Mouse (Mus musculus) hindbrain, embryonic 16.5 days (tissue): ENCODE data around the gene Zfpl1. TPM values are rescaled to one million over a fixed set of nuclear protein-coding genes. Genes with fewer than 3 reads are reported as not detected.
"Not testable (repeated sequence)": the region's sequence is repeated elsewhere in the genome, so short reads cannot be mapped to it uniquely, and the experiment has no call there.

ENCODE experiments used
- ATAC-seq: fragments of 200-750 bp; cut with Nextera tagmentation; 2 replicates; pipeline ENCODE4 v1.8.0; 2017; ENCODE audit warnings: moderate TSS enrichment, moderate library complexity
- H3K27ac ChIP-seq: fragments of 300-500 bp; sonication (generic); 2 replicates; pipeline ENCODE4 v1.5.1; 2014; ENCODE audit warnings: low read depth, mild to moderate bottlenecking, control low read depth, low read length, moderate library complexity
- H3K27me3 ChIP-seq: fragments of 300-500 bp; sonication (generic); replicated peaks from 2 replicates; pipeline ENCODE4 v1.6.1; 2014; ENCODE audit warnings: low read length; ENCODE audit not compliant: control insufficient read depth, insufficient read depth
- H3K36me3 ChIP-seq: fragments of 300-500 bp; sonication (generic); 2 replicates; pipeline ENCODE4 v1.6.1; 2014; ENCODE audit warnings: mild to moderate bottlenecking, low read length, moderate library complexity, mixed read lengths; ENCODE audit not compliant: control insufficient read depth, insufficient read depth
- H3K4me1 ChIP-seq: fragments of 300-500 bp; sonication (generic); 2 replicates; pipeline ENCODE4 v1.6.1; 2014; ENCODE audit warnings: low read depth, low read length; ENCODE audit not compliant: control insufficient read depth, insufficient read depth
- H3K4me2 ChIP-seq: fragments of 300-500 bp; sonication (generic); 2 replicates; pipeline ENCODE4 v1.6.1; 2014; ENCODE audit warnings: mild to moderate bottlenecking, low read length, control low read depth, moderate library complexity
- H3K4me3 ChIP-seq: fragments of 300-500 bp; sonication (generic); 2 replicates; pipeline ENCODE4 v1.5.1; 2014; ENCODE audit warnings: mild to moderate bottlenecking, low read length, control low read depth, moderate library complexity
- H3K9ac ChIP-seq: fragments of 300-500 bp; sonication (generic); 2 replicates; pipeline ENCODE4 v1.6.1; 2014; ENCODE audit warnings: low read depth, mild to moderate bottlenecking, control low read depth, low read length, moderate library complexity
- H3K9me3 ChIP-seq: fragments of 300-500 bp; sonication (generic); 2 replicates; pipeline ENCODE4 v1.6.1; 2014; ENCODE audit warnings: mild to moderate bottlenecking, low read length, moderate library complexity; ENCODE audit not compliant: control insufficient read depth
- WGBS: fragments of 180-500 bp; shearing (Covaris S2); extraction: QIAGEN DNeasy Blood & Tissue Kit; methylation state at CpG from one replicate; pipeline ENCODE4 v1.1.7; 2014; 5-methylcytosine and 5-hydroxymethylcytosine counted together
- polyA plus RNA-seq: library from polyadenylated mRNA; unstranded; fragments of >200 nt; fragmentation: Nextera tagmentation; extraction: Ambion mirVana; gene quantifications from 2 replicates; pipeline ENCODE4 v1.2.1, GENCODE M21; 2015

The Zfpl1 gene
- polyA plus RNA-seq, 1 experiment from 2014 or later = 74.8 TPM

DNA sequence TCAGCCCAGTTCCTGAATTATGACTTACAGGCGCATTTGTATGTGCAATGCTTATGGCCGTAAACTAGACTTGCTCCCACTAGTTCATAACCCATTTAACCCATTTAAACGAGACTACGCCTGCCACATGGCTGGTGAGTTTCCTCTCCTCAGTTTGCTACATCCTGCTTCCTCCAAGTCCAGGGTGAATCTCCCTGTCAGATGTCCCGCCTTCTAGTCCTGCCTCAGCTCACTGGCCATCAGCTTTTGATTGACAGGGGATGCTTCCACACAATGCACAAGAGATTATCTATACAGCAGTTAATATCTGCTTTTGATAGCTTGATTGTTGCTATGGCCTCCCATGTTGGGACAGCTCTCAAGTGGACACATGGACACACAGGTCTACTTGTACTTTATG, 30.5 kb downstream of the Zfpl1 start:
- Histone ChIP-seq H3K4me1 (peaks cover 17% of the 10 kb centered on the region), H3K9me3 (no peaks in the 10 kb centered on the region), H3K27me3 (no peaks in the 10 kb centered on the region), H3K4me2 (no peak overlapping the region), H3K27ac (no peak overlapping the region), H3K4me3 (no peak overlapping the region), H3K9ac (no peak overlapping the region), H3K36me3 (peaks cover 51% of the 10 kb centered on the region)
- ATAC-seq = no peak
- 94% methylated on average over 5 of the region's 5 CpGs for WGBS

DNA sequence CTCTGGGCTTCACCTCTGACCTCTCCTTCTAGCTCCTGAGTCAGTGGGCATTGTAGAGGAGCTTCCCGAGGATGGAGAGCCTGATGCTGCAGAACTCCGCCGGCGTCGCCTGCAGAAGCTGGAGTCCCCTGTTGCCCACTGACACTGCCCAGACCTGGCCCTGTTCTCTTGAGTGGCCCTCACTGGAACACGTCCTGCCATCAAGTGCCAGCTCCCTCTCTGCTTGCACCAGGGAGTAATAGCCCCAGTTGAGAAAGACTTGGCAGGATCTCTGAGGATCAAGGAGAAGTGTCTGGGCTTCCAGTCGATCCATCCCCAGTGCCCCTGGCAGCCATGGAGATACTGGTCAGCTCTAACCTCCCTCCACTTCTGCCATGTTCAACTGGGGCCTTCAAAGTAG, 32.2 kb downstream of the Zfpl1 start:
- Histone ChIP-seq H3K9ac (no peak overlapping the region), H3K4me1 (peaks cover 24% of the 10 kb centered on the region), H3K36me3 (peaks cover 59% of the 10 kb centered on the region), H3K9me3 (no peaks in the 10 kb centered on the region), H3K27me3 (no peaks in the 10 kb centered on the region), H3K4me2 (no peak overlapping the region), H3K27ac (no peak overlapping the region), H3K4me3 (no peak overlapping the region)
- WGBS = 86% methylated on average over 7 of the region's 7 CpGs
- no peak for ATAC-seq

DNA sequence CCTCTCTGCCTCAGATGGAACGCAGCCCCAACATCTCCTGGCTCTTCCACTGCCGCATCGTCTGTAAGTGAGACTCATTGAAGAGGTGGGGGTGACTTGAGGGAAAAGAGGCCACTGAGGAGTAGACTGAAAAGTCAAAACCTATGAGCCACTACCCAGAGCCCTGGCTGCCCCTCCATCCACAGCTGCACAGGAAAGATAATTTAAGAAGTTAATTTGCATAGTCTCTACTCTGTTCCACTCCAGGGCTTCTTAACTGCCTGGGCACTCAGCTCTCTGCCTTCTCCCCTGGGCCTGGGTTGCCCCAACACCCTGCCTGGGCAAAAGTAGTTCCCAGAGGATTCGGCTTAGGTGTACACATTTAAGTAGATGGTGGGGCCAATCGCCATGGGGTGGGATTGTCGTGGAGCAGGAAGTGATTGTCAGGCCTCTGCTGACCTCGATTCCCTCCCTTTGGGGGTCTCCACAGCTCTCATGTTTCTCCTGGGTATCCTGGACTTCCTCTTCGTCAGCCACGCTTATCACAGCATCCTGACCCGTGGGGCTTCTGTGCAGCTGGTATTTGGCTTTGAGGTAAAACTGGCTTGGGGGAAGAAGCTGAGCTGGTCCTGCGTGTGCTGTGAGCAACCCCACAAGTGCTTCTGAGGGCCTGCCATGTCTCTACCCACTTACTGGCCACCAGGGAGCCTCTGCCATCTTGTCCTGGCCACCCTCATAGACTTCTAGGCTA, 35.9 kb downstream of the Zfpl1 start:
- Histone ChIP-seq H3K27me3 (no peaks in the 10 kb centered on the region), H3K4me2 (no peak overlapping the region)

DNA sequence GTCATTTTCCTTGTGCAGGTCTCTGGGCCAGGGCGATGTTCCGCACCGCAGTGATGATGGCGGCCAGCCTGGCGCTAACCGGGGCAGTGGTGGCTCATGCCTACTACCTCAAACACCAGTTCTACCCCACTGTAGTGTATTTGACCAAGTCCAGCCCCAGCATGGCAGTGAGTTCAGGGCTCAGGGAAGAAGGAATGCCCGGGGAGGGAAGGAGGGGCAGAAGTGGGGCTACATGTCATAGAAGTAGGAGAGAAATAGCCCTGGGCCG, 36.9 kb downstream of the Zfpl1 start:
- Histone ChIP-seq H3K9ac (peak overlapping the region; percentile 91), H3K9me3 (no peaks in the 10 kb centered on the region), H3K27me3 (no peaks in the 10 kb centered on the region), H3K4me2 (peak overlapping the region; percentile 86), H3K4me3 (peak overlapping the region; percentile 90), H3K27ac (no peak overlapping the region), H3K4me1 (peaks cover 21% of the 10 kb centered on the region), H3K36me3 (peaks cover 39% of the 10 kb centered on the region)
- WGBS = 92% methylated on average over 8 of the region's 8 CpGs
- ATAC-seq = no peak

More for the DNA sequence above, 35.9 kb downstream of the Zfpl1 start:
- no peak for ATAC-seq
- H3K9ac ChIP-seq = no peak overlapping the region
- 87% methylated on average over 11 of the region's 11 CpGs for WGBS
- H3K4me1 ChIP-seq = peaks cover 21% of the 10 kb centered on the region
- H3K4me3 ChIP-seq = no peak overlapping the region
- no peak overlapping the region for H3K27ac ChIP-seq
- H3K36me3 ChIP-seq = peaks cover 47% of the 10 kb centered on the region
- no peaks in the 10 kb centered on the region for H3K9me3 ChIP-seq

DNA sequence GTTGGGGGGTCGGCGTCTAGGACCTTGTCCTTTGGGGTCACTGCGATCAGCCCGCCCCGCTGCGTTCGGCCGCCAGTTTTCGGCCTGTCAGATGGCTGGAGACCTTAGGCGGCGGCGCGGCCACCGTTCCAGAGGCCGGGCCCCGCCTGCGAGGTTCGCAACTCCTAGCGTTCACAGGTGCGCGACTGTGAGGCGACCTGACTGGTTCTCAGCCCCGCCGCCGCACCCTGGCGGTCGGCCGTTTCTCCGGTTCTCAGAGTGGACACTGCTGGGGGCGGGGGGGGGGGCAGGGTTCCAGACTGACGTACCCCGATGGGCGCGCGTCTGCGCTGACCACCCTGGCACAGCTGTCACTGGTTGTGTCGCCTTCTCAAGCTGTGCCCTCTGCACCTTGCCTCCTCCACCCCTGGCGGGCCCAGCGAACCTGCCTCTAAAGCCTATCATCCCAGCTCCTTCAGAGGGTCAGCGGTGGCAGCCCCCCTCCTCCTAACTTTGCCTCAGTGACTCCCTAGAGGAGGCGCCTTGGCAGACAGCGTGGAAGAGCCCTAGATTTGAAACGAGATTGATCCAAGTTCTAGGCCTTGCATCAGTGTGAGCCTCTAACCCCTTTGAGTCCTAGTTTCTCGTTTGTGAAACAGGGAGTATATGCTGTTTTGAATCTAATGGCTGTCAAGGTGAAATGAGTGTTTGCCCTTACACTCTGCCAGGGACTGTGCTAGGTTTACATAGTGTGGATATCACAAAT, 37.4 kb downstream of the Zfpl1 start:
- Histone ChIP-seq H3K4me1 (peaks cover 21% of the 10 kb centered on the region), H3K4me3 (peak overlapping the region; percentile 90), H3K4me2 (peak overlapping the region; percentile 86), H3K36me3 (peaks cover 34% of the 10 kb centered on the region), H3K9ac (peak overlapping the region; percentile 91), H3K27me3 (no peaks in the 10 kb centered on the region), H3K27ac (peak overlapping the region; percentile 99), H3K9me3 (no peaks in the 10 kb centered on the region)
- 1% methylated on average over 37 of the region's 44 CpGs for WGBS
- ATAC-seq = peak; percentile 12

DNA sequence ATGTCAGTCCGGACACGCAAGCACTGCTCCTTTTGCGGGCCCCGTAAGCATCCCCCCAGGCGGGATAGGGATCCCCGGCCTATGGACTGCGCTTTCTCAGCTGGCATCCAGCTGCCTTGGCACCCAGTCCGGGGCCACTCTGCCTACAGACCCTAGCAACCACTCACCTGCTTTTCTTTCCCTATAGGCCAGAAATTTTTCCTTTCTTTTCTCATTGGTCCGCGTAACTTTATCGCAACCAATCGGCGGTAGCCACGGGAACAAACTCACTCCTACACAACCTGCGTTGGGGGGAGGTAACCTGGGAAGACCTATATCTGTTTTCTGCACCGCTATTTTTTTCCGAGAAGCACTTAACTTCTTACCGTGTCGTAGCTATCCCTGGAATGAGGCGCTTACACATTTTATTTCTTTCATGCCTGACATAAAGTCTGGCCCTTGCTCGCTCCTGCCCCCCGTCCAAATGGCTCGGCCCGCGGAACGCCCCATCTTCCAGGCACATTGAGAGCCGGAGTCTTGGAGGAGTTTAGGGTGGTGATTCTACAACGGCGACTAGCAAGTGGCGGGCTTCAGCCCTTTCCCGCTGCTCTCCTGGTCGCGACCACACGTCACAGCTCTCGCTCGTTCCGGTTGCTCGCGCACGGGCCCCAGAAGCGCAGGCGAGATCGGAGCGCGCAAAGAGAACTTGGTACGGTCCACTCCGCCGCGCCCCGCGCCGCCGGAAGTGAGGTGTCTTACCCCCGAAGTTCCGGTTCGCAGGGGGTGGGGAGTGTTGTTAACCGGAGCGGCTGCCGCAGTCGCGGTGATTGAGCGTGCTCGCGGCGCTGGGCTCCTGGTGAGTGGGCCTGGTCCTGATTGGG, 38.2 kb downstream of the Zfpl1 start, which contains the start of gene Syvn1:
TSS of gene Syvn1 (plus strand) at position 283 of the 860 bp plus-strand sequence.
- ATAC-seq = peak; percentile 92
- peak within 1 kb of the TSS; percentile 99 for H3K27ac ChIP-seq
- H3K27me3 ChIP-seq = no peaks in the 10 kb centered on the region
- peak within 1 kb of the TSS; percentile 91 for H3K9ac ChIP-seq
- peak within 1 kb of the TSS; percentile 90 for H3K4me3 ChIP-seq
- H3K4me2 ChIP-seq = peak within 1 kb of the TSS; percentile 86
- no peaks in the 10 kb centered on the region for H3K9me3 ChIP-seq
- under 1% methylated on average over 65 of the region's 65 CpGs for WGBS
- H3K4me1 ChIP-seq = peaks cover 21% of the 10 kb centered on the region
- H3K36me3 ChIP-seq = peaks cover 27% of the 10 kb centered on the region

DNA sequence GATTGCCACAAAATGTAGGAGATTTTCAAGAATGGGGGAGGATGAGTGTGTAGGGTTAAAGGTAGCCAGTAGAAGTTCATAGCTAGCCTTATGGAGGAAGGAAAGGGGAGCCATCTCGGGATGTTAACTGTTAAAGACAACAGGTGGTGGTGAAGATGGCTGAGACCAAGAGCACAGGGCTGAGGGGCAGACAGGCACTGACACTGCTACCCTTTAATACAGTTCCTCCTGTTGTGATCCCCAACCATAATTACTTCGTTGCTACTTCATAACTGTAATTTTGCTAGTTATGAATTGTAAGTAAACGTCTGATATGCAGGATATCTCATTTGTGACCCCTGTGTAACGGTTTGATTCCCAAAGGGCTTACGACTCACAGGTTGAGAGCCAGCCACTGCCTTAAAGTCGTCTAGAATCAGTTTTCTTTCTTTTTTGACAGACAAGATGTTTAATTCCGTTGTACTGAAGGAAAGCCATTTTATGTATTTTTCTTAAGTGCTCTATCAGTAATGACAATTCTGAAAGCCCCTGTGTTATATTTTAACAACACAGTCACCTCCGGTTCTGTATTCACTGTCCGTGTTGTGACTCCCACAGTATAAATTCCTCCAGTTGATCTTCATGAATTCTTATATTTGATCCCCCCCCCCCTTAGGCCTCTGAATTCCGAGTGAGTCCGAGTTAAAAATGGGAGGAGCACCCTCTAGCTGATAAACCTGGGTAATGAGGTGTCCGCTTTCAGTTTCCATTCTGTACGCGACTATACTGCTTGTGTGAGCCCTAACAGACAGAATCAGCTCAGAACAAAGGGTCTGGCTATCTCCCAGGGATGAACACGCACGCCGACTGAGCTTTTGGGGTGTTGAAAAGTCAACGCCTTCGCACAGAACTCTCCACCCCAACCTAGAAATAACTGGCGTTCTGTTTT, 39.1 kb downstream of the Zfpl1 start:
- Histone ChIP-seq H3K27ac (peak overlapping the region; percentile 99), H3K4me1 (peaks cover 21% of the 10 kb centered on the region), H3K36me3 (peaks cover 18% of the 10 kb centered on the region), H3K9ac (peak overlapping the region; percentile 91), H3K4me2 (peak overlapping the region; percentile 86), H3K4me3 (peak overlapping the region; percentile 90), H3K27me3 (no peaks in the 10 kb centered on the region), H3K9me3 (no peaks in the 10 kb centered on the region)
- ATAC-seq = peak; percentile 54
- 16% methylated on average over 20 of the region's 20 CpGs for WGBS

DNA sequence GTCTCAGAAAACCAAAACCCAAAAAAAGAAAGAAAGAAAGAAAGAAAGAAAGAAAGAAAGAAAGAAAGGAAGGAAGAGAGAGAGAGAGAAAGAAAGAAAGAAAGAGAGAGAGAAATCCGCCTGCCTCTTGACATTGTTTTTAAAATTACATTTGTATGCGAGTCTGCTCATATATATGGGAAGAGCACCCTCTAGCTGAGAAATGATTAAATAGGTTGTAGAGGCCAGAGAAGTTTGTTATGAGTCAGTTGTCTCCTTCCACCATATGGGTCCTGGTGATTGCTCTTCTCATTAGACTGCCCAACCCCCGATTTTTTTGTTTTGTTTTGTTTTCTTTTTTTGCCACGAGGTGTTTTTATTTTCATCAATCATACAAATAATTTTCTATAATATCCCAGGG, 40.7 kb downstream of the Zfpl1 start:
- peaks cover 21% of the 10 kb centered on the region for H3K4me1 ChIP-seq

More for the DNA sequence above, 40.7 kb downstream of the Zfpl1 start:
- H3K4me3 ChIP-seq, H3K4me2 ChIP-seq, ATAC-seq, H3K27me3 ChIP-seq, H3K27ac ChIP-seq, H3K9ac ChIP-seq, H3K36me3 ChIP-seq, H3K9me3 ChIP-seq: not testable (repeated sequence)
- 63% methylated on average over 4 of the region's 4 CpGs for WGBS
